Mouse (Mus musculus) monocyte, adult 59 days (primary cell): ENCODE results near the gene Lama2. TPM values are rescaled to one million over a fixed set of nuclear protein-coding genes. Genes with fewer than 3 reads are reported as not detected.

Source experiments
- total RNA-seq, 2 experiments: library from RNA; stranded (reverse); gene quantifications; one replicate each; pipeline ENCODE4 v1.2.4; 2023

The Lama2 gene
- total RNA-seq, result under 1 TPM; 0.15 to 0.16 TPM

DNA sequence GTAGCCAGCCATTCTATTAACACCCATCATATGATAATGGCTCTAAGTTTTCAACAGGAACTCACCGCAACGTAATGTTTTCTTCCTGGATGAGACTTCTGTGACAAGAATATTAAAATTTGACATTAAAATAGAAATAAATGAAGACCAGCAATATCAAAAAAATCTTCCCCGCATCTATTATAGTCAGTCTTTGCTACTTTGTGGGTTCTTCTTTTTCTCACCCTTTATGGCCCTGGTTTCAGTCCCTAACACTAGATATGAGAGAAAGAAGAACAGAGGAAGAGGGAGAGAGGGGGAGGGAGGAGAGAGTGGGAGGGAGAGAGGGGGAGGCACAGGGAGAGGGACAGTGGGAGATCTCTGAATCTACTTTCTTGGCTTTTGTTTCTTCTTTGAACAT, at the start of gene Lama2:
Lama2 (minus strand) TSS at position 101 of the 400 bp plus-strand sequence.

